Mouse (Mus musculus) hematopoietic stem cell, adult 5-6 weeks (primary cell): ENCODE results near the gene Ros1. TPM values are rescaled to one million over a fixed set of nuclear protein-coding genes. Genes with fewer than 3 reads are reported as not detected.

ENCODE experiments used
- ATAC-seq, 2 experiments: fragments of 125-278 bp in 1 of 2; replicated peaks in 1 of 2; 2 replicates each; pipeline ENCODE4 v1.8.0; 2016 to 2017; ENCODE audit warnings: inconsistent platforms in 2 of 2, mild to moderate bottlenecking in 2 of 2, moderate number of reproducible peaks in 2 of 2, low read depth in 1 of 2, moderate TSS enrichment in 1 of 2; ENCODE audit not compliant: low FRiP score in 2 of 2, poor library complexity in 2 of 2, severe bottlenecking in 2 of 2, insufficient read depth in 1 of 2, low TSS enrichment in 1 of 2
- total RNA-seq: library from RNA; stranded (forward); fragments of 172-1452, 232-1000 nt; gene quantifications from 2 replicates; pipeline ENCODE4 v1.2.3, GENCODE M21; 2017

Gene Ros1
- total RNA-seq, 1 experiment from 2014 or later = not detected

DNA sequence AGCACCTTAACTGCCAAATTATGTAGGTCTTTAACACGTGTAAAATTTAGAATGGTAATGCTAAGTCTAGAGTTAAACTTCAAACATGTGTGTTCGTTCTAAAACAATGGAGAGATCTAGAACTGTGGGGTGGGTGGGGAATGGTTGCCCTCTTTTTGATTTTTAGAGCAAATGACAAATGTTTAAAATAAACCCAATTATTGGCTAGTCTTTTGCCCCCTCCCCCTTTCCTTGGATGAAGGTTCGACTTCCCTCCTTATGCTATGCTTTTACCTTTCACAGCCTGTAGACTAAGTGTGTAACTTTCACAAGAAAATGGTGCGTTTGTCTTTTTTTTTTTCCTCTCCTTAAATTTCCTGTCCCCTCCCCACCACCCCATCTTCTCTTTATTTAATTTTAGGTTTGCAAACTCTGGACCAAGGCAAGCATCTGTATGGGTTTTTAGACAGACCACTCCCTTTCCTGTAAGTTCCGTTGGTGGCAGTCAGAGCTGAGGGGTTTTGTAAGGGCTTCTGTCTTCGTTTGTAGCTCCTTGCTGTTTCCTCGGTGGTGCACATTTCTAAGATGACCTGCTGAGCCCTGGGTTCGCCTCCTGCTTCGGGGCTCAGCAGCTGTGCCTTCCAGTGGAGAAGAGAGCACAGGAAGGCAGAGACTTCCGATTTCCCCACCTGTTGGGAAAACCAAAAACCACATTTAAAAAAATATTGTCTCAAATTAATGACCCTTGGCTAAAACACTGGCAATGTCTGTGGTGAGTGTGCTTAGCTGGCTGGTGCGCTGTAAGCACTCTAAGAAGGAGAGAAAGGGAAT lies 166.3 kb downstream of the Ros1 start:
- ATAC-seq = no peak

DNA sequence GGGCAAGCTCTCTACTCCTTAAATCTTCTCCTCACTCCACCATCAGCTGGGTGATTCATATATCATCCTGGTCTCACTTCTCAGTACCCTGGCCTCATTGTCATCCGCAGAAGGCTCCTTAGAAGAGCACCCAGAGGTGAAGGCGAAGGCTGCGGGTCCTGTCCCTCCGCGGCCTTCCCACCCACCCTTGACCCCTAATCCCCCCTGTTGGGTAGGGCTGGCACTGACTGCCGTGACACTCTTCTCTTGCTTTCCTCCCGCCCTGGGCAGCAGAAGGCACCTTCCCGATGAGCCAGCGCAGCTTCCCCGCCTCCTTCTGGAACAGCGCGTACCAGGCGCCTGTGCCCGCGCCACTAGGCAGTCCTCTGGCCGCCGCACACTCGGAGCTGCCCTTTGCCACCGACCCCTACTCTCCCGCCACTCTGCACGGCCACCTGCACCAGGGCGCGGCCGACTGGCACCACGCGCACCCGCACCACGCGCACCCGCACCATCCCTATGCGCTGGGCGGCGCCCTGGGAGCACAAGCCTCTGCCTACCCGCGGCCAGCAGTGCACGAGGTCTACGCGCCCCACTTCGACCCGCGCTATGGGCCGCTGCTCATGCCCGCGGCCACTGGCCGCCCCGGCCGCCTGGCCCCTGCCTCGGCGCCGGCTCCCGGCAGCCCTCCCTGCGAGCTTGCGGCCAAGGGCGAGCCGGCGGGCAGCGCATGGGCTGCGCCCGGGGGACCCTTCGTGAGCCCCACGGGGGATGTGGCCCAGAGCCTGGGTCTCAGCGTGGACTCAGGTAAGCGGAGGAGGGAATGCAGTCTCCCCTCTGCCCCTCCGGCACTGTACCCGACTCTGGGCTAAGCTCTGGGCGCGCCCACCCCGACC lies 167.6 kb downstream of the Ros1 start:
- peak in 1 of 2 experiments; percentile 27; a peak in 1 of 4 replicates for ATAC-seq

GRCm38 (mm10) chr10:52025821-52026220 lies 169.2 kb downstream of the Ros1 start:
- ATAC-seq = no peak

GRCm38 (mm10) chr10:52025291-52025690 lies 169.8 kb downstream of the Ros1 start:
- no peak for ATAC-seq

- ATAC-seq = no peak
Measured at GRCm38 (mm10) chr10:52024053-52024410, 171.0 kb downstream of the Ros1 start.

- no peak for ATAC-seq
Measured at GRCm38 (mm10) chr10:52023213-52024052, 171.6 kb downstream of the Ros1 start.

- peak; percentile 13 to 22; a peak in 1 of 4 replicates for ATAC-seq
Measured at GRCm38 (mm10) chr10:52022413-52023212, 172.4 kb downstream of the Ros1 start, which contains the start of gene Vgll2. Vgll2 (plus strand) TSS chr10:52022502.

GRCm38 (mm10) chr10:52021736-52022394 lies 173.2 kb downstream of the Ros1 start:
- no peak for ATAC-seq

GRCm38 (mm10) chr10:52021231-52021630 lies 173.8 kb downstream of the Ros1 start:
- no peak for ATAC-seq

DNA sequence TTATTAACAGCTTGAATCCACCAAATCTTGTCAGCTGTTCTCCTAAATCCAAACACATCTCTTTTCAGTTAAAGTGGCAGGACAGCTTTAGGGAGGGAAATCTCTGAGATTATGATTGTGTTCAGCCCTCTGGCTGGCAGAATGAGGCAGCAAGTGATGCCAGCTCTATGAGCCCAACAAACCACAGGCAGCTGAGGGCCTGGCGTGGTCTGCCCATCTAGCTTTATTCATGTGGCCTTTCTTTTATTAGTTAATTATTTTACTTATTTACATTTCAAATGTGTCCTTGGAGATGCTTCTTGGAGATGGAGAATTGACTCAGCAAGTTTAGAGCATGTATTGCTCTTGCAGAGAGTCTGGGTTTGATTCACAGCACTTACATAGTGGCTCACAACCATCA lies 176.6 kb downstream of the Ros1 start:
- no peak for ATAC-seq

Other genes with a start within 250 kb of the Ros1 start
- gene Vgll2, start 172.7 kb downstream of the Ros1 start, total RNA-seq = not detected in 2 replicates
- gene Dcbld1, start 38.4 kb upstream of the Ros1 start, total RNA-seq = 0.31 and 0.40 TPM in 2 replicates
- not detected in 2 replicates for gene Gm26741, start 163.5 kb upstream of the Ros1 start, total RNA-seq
- gene Gopc, start 186.9 kb upstream of the Ros1 start, total RNA-seq = 20.1 and 22.1 TPM in 2 replicates
- gene Nepn, start 193.7 kb upstream of the Ros1 start, total RNA-seq = not detected in 2 replicates
- gene Nus1, start 222.3 kb upstream of the Ros1 start, total RNA-seq = 25.8 and 29.3 TPM in 2 replicates